ENCODE assay signal across 9 mouse cellular contexts in genomic region chr6:86439531-86439930, GRCm38 (mm10). TPM values are rescaled to one million over a fixed set of nuclear protein-coding genes. Genes with fewer than 3 reads are reported as not detected.
DNase-seq lines count a peak whose midpoint lies in the region; ATAC-seq lines count a peak whose summit lies in the region.
"Had no signal": no experiment of that assay in that cellular context is flagged by ENCODE, and none has a peak within 500 bp of the region (broad histone marks: within the 10 kb centered on the region; RNA-seq: fewer than 3 reads in every experiment).

No protein-coding gene starts in this region.

- no peak for DNase-seq in liver, embryonic 11.5 days (ENCODE audit: low spot score)
- DNase-seq in liver = no peak
- no peak for DNase-seq in limb, embryonic 10.5 days (ENCODE audit: low spot score)
- no peak for DNase-seq in layer of hippocampus, adult 18-20 months (ENCODE audit: low spot score in 2 of 2)
- DNase-seq in urinary bladder, postnatal 10 days (ENCODE audit: low spot score) = no peak
- DNase-seq in left cerebral cortex, postnatal 36 days (ENCODE audit: low spot score in 2 of 2) = no peak
- DNase-seq: layer of hippocampus, adult 9-11 months had no signal

- ATAC-seq in liver, embryonic 11.5 days (replicated peaks; ENCODE audit: low FRiP score) = no peak
- ATAC-seq in embryonic facial prominence, embryonic 12.5 days (ENCODE audit: insufficient number of reproducible peaks, insufficient read depth, low FRiP score, low TSS enrichment) = no peak
- ATAC-seq in neural tube, embryonic 14.5 days (ENCODE audit: low read depth) = no peak

- H3K4me3 ChIP-seq in liver, embryonic 11.5 days (ENCODE audit: low read depth, low read length) = peak overlapping the region; percentile 91
- H3K4me3 ChIP-seq in embryonic facial prominence, embryonic 12.5 days = peak overlapping the region; percentile 85
- H3K4me3 ChIP-seq in limb, embryonic 10.5 days = peak overlapping the region; percentile 73
- H3K4me3 ChIP-seq in neural tube, embryonic 14.5 days (ENCODE audit: low read depth, low read length) = peak overlapping the region; percentile 83

- H3K4me1 ChIP-seq in liver, embryonic 11.5 days (replicated peaks; ENCODE audit: control insufficient read depth, insufficient read depth, low read length) = peaks cover 6% of the 10 kb centered on the region
- peaks cover 8% of the 10 kb centered on the region for H3K4me1 ChIP-seq in embryonic facial prominence, embryonic 12.5 days
- peaks cover 9% of the 10 kb centered on the region; the same call in 1 of the 2 replicates for H3K4me1 ChIP-seq in limb, embryonic 10.5 days
- H3K4me1 ChIP-seq in neural tube, embryonic 14.5 days (ENCODE audit: control insufficient read depth, insufficient read depth, low read length) = peaks cover 3% of the 10 kb centered on the region; the same call in 1 of the 2 replicates

- intact Hi-C loops in left cerebral cortex, postnatal 36 days (cut with DNase I) = loop anchor here (2.0 to 10.0 kb wide), 2 partner anchors 33 to 235 kb away; no protein-coding TSS in a partner anchor

- peak overlapping the region; percentile 80 for H3K4me2 ChIP-seq in liver, embryonic 11.5 days
- H3K4me2 ChIP-seq in embryonic facial prominence, embryonic 12.5 days (replicated peaks) = peak overlapping the region; percentile 80
- H3K4me2 ChIP-seq in neural tube, embryonic 14.5 days (ENCODE audit: low read depth, low read length) = peak overlapping the region; percentile 88

- 86% methylated on average over 1 of the region's 1 CpGs for WGBS in liver, embryonic 11.5 days
- WGBS in embryonic facial prominence, embryonic 12.5 days = 98% methylated on average over 1 of the region's 1 CpGs
- WGBS in limb, embryonic 10.5 days = 98% methylated on average over 1 of the region's 1 CpGs
- WGBS in neural tube, embryonic 14.5 days = 89% methylated on average over 1 of the region's 1 CpGs

- no peaks in the 10 kb centered on the region for H3K27me3 ChIP-seq in liver, embryonic 11.5 days (replicated peaks; ENCODE audit: control insufficient read depth, insufficient read depth, low read length)
- no peaks in the 10 kb centered on the region for H3K27me3 ChIP-seq in embryonic facial prominence, embryonic 12.5 days
- no peaks in the 10 kb centered on the region for H3K27me3 ChIP-seq in limb, embryonic 10.5 days (ENCODE audit: low read depth, poor library complexity, severe bottlenecking)
- H3K27me3 ChIP-seq in neural tube, embryonic 14.5 days (ENCODE audit: control insufficient read depth, insufficient read depth, low read length) = no peaks in the 10 kb centered on the region

- H3K9ac ChIP-seq in liver, embryonic 11.5 days (ENCODE audit: low read depth, low read length) = peak overlapping the region; percentile 96
- peak overlapping the region; percentile 42; the same call in 1 of the 2 replicates for H3K9ac ChIP-seq in embryonic facial prominence, embryonic 12.5 days
- H3K9ac ChIP-seq in neural tube, embryonic 14.5 days (replicated peaks; ENCODE audit: low read depth, low read length) = peak overlapping the region; percentile 80

- H3K9me3 ChIP-seq in liver, embryonic 11.5 days (ENCODE audit: control insufficient read depth, low read length) = no peaks in the 10 kb centered on the region
- H3K9me3 ChIP-seq in embryonic facial prominence, embryonic 12.5 days = no peaks in the 10 kb centered on the region
- H3K9me3 ChIP-seq in limb, embryonic 10.5 days (replicated peaks) = no peaks in the 10 kb centered on the region
- H3K9me3 ChIP-seq in neural tube, embryonic 14.5 days (ENCODE audit: control insufficient read depth, low read length) = no peaks in the 10 kb centered on the region

- peaks cover 13% of the 10 kb centered on the region; the same call in 1 of the 2 replicates for H3K36me3 ChIP-seq in liver, embryonic 11.5 days (ENCODE audit: control insufficient read depth, insufficient read depth, low read length)
- peaks cover 42% of the 10 kb centered on the region for H3K36me3 ChIP-seq in embryonic facial prominence, embryonic 12.5 days
- peaks cover 43% of the 10 kb centered on the region for H3K36me3 ChIP-seq in limb, embryonic 10.5 days
- H3K36me3 ChIP-seq in neural tube, embryonic 14.5 days (ENCODE audit: control insufficient read depth, insufficient read depth, low read length) = peaks cover 25% of the 10 kb centered on the region

- H3K27ac ChIP-seq in liver, embryonic 11.5 days (ENCODE audit: low read depth, low read length) = no peak overlapping the region
- H3K27ac ChIP-seq in embryonic facial prominence, embryonic 12.5 days = no peak overlapping the region; the same call in 1 of the 2 replicates
- H3K27ac ChIP-seq in limb, embryonic 10.5 days = no peak overlapping the region
- no peak overlapping the region for H3K27ac ChIP-seq in neural tube, embryonic 14.5 days (ENCODE audit: low read depth, low read length)

RNA-seq across cellular contexts. Expression of gene C87436, which starts 1.4 kb away (rescaled TPM):
- polyA plus RNA-seq in liver, embryonic 11.5 days (2014; fragmentation: Nextera tagmentation; extraction: Ambion mirVana) = 24.8 and 25.9 TPM in 2 replicates
- 27.0 and 30.3 TPM in 2 replicates for polyA plus RNA-seq in embryonic facial prominence, embryonic 12.5 days (2016; fragmentation: Nextera tagmentation; extraction: Ambion mirVana)
- 23.9 and 25.2 TPM in 2 replicates for polyA plus RNA-seq in limb, embryonic 10.5 days (2016; fragmentation: Nextera tagmentation; extraction: Ambion mirVana)
- polyA plus RNA-seq in neural tube, embryonic 14.5 days (2014; fragmentation: Nextera tagmentation; extraction: Ambion mirVana) = 21.9 and 27.2 TPM in 2 replicates
- total RNA-seq in layer of hippocampus, adult 18-20 months (2021) = 10 to 100 TPM; 17.5 to 17.8 TPM
- 10 to 100 TPM; 21.5 to 22.0 TPM for total RNA-seq in left cerebral cortex, postnatal 36 days (2021)

RNA-seq across cellular contexts. Expression of gene Gm44790, which starts 13.1 kb away (rescaled TPM):
- polyA plus RNA-seq in liver, embryonic 11.5 days (2014; fragmentation: Nextera tagmentation; extraction: Ambion mirVana) = 0.47 TPM in 1 of 2 replicates, not detected in the other
- not detected in 2 replicates for polyA plus RNA-seq in embryonic facial prominence, embryonic 12.5 days (2016; fragmentation: Nextera tagmentation; extraction: Ambion mirVana)
- polyA plus RNA-seq in limb, embryonic 10.5 days (2016; fragmentation: Nextera tagmentation; extraction: Ambion mirVana) = not detected in 2 replicates
- 1.9 TPM in 1 of 2 replicates, not detected in the other for polyA plus RNA-seq in neural tube, embryonic 14.5 days (2014; fragmentation: Nextera tagmentation; extraction: Ambion mirVana)
- 1 to 10 TPM in 1 of 2 experiments, under 1 TPM in 1; 0.84 to 2.8 TPM for total RNA-seq in layer of hippocampus, adult 18-20 months (2021)
- total RNA-seq in left cerebral cortex, postnatal 36 days (2021) = not detected

RNA-seq across cellular contexts. Expression of gene Tia1, which starts 35.5 kb away (rescaled TPM):
- polyA plus RNA-seq in liver, embryonic 11.5 days (2014; fragmentation: Nextera tagmentation; extraction: Ambion mirVana) = 93.5 and 95.5 TPM in 2 replicates
- 318 and 338 TPM in 2 replicates for polyA plus RNA-seq in embryonic facial prominence, embryonic 12.5 days (2016; fragmentation: Nextera tagmentation; extraction: Ambion mirVana)
- 174 and 235 TPM in 2 replicates for polyA plus RNA-seq in limb, embryonic 10.5 days (2016; fragmentation: Nextera tagmentation; extraction: Ambion mirVana)
- polyA plus RNA-seq in neural tube, embryonic 14.5 days (2014; fragmentation: Nextera tagmentation; extraction: Ambion mirVana) = 364 and 402 TPM in 2 replicates
- total RNA-seq in layer of hippocampus, adult 18-20 months (2021) = 100 to 1,000 TPM; 114 to 120 TPM
- 100 to 1,000 TPM in 1 of 2 experiments, 10 to 100 TPM in 1; 76.1 to 145 TPM for total RNA-seq in left cerebral cortex, postnatal 36 days (2021)

RNA-seq across cellular contexts. Expression of gene Pcyox1, which starts 42.6 kb away (rescaled TPM):
- 57.7 and 66.8 TPM in 2 replicates for polyA plus RNA-seq in liver, embryonic 11.5 days (2014; fragmentation: Nextera tagmentation; extraction: Ambion mirVana)
- 85.3 and 86.4 TPM in 2 replicates for polyA plus RNA-seq in embryonic facial prominence, embryonic 12.5 days (2016; fragmentation: Nextera tagmentation; extraction: Ambion mirVana)
- polyA plus RNA-seq in limb, embryonic 10.5 days (2016; fragmentation: Nextera tagmentation; extraction: Ambion mirVana) = 50.6 and 59.5 TPM in 2 replicates
- polyA plus RNA-seq in neural tube, embryonic 14.5 days (2014; fragmentation: Nextera tagmentation; extraction: Ambion mirVana) = 100 and 110 TPM in 2 replicates
- 100 to 1,000 TPM; 111 to 113 TPM for total RNA-seq in layer of hippocampus, adult 18-20 months (2021)
- total RNA-seq in left cerebral cortex, postnatal 36 days (2021) = 100 to 1,000 TPM; 106 to 124 TPM

Comparison
In these comparisons a context has a peak if more than half of its experiments do, and no peak if none do; other contexts are left out.
1. H3K9ac ChIP-seq: peak in every context shown above with its lines; median percentile 96 in liver, embryonic 11.5 days; 80 in neural tube, embryonic 14.5 days; 42 in embryonic facial prominence, embryonic 12.5 days.